Mouse (Mus musculus) monocyte, adult 5-6 weeks (primary cell): ENCODE results near the gene Fam172a. TPM values are rescaled to one million over a fixed set of nuclear protein-coding genes. Genes with fewer than 3 reads are reported as not detected.

Source experiments
- ATAC-seq: fragments of 153-309, 156-312 bp; replicated peaks from 2 replicates; pipeline ENCODE4 v1.8.0; 2017; ENCODE audit warnings: mild to moderate bottlenecking; ENCODE audit not compliant: low TSS enrichment, insufficient number of reproducible peaks, severe bottlenecking, poor library complexity, low FRiP score
- total RNA-seq: library from RNA; stranded (forward); fragments of 200-1000, 200-491, 200-594 nt; gene quantifications from 3 replicates; pipeline ENCODE4 v1.2.3, GENCODE M21; 2017

Gene Fam172a
- total RNA-seq, 1 experiment from 2014 or later = 46.9 TPM

GRCm38 (mm10) chr13:78193211-78193610, 491.4 kb downstream of the Fam172a start:
- no peak for ATAC-seq

GRCm38 (mm10) chr13:78194135-78194849, 492.5 kb downstream of the Fam172a start:
- no peak for ATAC-seq

GRCm38 (mm10) chr13:78194850-78195600, 493.2 kb downstream of the Fam172a start:
- no peak for ATAC-seq

GRCm38 (mm10) chr13:78195601-78196115, 493.8 kb downstream of the Fam172a start:
- no peak for ATAC-seq

GRCm38 (mm10) chr13:78196236-78196796, 494.5 kb downstream of the Fam172a start:
- ATAC-seq = no peak

GRCm38 (mm10) chr13:78197286-78197818, 495.5 kb downstream of the Fam172a start:
- ATAC-seq = no peak

- ATAC-seq = no peak
These were observed 496.1 kb downstream of the Fam172a start for GRCm38 (mm10) chr13:78197819-78198390.

DNA sequence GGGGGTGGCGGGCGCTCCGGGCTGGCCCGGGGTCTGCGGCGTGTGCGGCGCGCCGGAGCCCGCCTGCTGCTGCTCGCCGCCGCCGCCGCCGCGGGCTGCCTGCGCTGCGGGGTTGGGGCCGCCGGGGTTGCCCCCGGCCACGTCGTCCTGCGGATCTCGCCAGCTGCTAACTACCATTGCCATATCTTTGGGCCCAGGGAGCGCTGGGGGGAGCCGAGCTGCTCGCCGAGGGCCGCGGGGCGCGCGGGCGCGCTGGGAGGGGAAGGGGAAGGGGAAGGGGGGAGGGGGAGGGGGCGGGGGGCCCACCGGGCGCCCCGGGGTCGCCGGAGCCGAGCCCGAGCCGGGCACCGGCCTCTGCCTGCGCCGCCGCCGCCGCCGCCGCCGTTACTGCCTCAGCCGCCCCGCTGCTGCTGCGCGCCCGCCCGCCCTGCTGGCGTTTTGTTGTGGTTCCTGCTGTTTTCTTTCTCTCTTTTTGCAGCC, 496.6 kb downstream of the Fam172a start:
- ATAC-seq = no peak

DNA sequence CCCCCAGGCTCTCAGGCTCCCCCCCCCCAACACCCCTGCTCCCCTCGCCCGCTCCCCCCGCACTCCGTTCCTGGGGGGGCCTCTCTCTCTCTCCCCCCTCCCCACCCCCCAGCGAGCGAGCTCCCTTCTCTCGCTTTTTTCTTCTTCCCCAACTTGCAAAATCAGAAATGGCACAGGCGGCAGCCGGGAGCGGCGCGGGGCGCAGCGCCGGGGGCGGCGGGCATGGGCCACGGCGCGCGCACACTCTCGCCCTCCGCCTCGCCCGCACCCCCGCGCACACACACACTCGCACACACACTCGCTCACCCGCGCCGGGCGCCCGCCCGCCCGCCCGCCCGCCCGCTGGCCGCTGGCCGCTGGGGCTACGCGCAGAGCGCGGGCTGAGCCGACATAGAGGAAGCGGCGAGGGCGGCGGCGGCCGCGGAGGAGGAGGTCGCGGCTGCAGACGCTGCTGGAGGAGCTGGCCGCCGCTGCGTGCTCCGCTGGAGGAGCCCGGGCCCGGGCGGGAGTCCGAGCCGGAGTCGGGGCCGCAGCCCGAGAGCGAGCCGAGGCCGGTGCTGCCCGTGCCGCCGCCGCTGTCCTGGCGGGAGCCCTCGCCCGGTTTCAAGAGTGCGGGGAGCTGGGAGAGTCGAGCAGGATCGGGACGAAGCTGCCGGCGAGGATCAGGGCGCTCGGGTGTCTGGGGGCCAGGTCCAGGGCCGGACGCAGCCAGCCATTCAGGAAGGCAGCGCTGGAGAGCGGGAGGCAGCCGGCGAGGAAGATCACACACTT, 497.2 kb downstream of the Fam172a start:
- ATAC-seq = no peak

DNA sequence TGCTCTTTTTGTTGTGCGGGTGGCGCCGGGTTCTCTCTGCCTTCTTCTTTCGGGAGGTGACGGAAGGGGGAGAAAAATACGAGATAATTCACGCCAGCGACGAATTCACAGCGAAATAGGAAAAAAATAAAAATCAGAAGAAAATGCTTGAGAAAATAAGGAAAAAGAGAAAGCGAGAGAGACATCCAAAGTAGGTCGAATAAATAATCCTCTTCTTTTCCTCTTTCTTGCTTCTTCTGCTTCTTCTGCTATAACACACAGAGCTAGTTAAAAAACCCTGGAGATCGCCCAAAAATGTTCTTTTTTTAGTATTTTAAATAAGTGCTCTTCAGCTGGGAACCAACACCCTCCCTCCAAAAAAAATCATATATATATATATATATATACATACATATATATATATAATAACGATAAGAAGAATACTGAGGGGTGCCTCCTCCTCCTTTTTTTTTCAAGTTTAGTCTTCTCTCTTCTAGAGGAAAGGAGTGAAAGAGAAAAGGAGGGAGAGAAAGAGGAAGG, 497.9 kb downstream of the Fam172a start, which contains the start of gene Nr2f1:
Gene Nr2f1 (minus strand): TSS at position 116 of the 519 bp plus-strand sequence.
- no peak for ATAC-seq

DNA sequence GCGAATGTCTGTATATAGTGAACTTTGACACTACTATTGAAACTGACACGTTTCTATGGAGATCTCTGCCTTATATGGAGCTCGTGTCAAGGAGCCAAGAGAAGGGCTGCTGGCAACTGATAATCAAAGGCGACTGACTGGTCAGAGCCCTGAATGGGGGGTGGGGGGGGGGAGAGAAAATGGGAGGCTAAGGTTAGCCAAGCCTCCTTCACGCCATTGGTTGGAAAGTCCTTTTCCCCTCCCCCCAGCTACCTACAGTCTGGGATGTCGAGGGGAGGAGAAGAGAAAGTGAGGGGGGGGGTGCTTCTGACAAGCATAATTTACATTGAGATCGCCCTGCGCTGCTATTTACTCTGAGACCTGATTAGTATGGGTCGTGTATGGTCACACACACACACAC, 498.6 kb downstream of the Fam172a start:
- ATAC-seq = no peak

DNA sequence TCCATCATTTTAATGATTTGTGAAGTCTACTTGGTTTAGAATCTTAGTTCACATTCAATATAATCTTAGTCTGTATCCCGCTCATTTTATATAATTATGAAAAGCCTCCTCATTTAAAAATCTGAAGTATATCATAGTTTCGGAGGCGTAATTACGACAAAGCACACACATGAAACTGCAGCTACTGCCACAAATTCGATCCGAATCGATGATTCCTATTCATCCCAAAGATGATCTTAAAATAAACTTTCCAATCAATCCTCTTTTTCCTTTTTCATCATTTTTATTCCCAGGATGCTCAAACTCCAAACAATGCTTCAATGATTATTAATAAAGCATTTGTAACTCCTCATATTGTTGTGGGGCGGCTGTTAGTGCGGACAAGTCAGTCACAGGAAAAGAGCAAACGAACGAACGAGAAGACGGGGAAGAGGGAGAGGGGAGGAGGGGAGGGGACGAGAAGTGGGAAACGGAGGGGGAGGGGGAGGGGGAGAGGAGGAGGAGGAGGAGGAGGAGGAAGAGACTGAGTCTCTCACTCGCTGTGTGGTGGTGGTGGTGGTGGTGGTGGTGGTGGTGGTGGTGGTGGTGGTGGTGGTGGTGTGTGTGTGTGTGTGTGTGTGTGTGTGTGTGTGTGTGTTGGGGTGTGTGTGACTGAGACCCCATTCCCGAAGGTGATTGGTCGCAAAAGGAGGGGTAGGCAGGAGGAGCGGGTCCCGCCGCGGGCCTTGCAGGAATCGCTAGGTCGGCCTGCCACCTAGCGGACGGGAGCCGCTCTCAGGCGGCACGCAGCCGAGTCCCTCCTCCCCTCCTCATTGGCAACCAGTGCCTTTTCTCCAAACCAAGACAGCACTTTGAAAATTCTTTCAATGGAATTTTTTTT, 499.4 kb downstream of the Fam172a start:
- no peak for ATAC-seq

GRCm38 (mm10) chr13:78201871-78202565, 500.2 kb downstream of the Fam172a start:
- ATAC-seq = no peak

DNA sequence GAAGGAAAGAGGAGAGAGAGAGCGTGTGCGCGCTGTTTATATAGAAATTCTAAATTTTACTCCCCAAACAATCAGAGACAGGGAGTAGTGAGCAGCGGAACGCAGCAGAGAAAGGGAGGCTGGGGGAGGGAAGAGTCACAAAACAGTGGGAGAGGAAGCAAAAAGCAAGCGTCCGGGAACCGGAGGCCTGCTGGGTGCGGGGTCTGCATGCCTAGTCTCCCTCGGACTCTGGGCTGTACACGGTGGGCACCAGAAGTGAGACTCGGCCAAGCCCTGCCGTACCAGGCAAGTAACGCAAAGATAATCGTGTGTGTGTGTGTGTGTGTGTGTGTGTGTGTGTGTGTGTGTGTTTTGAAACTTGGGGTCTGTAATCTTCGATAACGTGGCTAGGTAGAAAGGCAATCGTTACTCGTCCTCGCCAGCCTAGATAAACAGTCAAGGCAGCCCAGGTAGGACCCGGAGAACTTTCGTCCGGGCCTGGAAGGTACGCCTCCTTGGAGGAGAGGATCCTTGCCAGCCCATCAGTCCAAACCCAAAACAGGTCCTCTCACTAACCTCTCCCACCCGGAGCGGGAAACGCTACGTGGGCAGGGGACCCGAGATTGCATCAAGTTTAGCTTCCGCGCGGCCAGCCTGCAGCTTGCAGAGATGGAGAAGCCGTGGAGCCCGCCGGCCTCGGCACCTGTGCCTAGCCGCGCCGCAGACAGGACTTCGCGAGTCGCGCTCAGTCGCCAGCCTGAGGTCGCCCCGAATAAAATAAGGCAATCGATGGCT, 500.9 kb downstream of the Fam172a start:
- ATAC-seq = no peak

- ATAC-seq = no peak
These were observed 501.7 kb downstream of the Fam172a start for GRCm38 (mm10) chr13:78203348-78204061.
